Mouse (Mus musculus) large intestine, adult 2 months (tissue): Measurements from ENCODE around the gene Tmem256. TPM values are rescaled to one million over a fixed set of nuclear protein-coding genes. Genes with fewer than 3 reads are reported as not detected.

Source experiments
- DNase-seq: peaks from one replicate; pipeline ENCODE4 v3.0.0-alpha.2; 2012; ENCODE audit warnings: low read depth, low spot score
- WGBS: fragments of 180-500 bp; shearing (Covaris S2); methylation state at CpG from one replicate; pipeline ENCODE4 v1.1.7; 2018; 5-methylcytosine and 5-hydroxymethylcytosine counted together
- polyA plus RNA-seq: library from polyadenylated mRNA; depleted of rRNA; stranded (reverse); fragments of >200 nt; gene quantifications from 2 replicates; pipeline ENCODE4 v1.2.3, GENCODE M21; 2012

Tmem256 gene
- polyA plus RNA-seq, 1 experiment = 208 TPM

DNA sequence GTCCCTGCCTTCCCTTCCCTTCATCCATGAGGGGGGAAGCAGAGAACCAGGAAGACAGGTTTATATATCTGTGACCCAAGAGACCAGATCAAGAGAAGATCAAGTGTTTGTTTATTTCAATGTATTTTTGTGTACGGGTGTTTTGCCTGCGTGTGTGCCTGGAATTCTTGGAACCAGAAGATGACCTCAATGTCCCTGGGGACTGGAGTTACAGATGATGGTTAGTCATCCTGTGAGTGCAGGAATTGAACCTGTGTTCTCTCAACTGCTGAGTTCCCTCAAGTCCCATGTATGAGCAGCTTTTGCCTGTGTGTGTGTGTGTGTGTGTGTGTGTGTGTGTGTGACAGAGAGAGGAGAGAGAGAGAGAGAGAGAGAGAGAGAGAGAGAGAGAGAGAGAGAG, 30.7 kb upstream of the Tmem256 start:
- DNase-seq = no peak
- WGBS = 74% methylated on average over 2 of the region's 2 CpGs

DNA sequence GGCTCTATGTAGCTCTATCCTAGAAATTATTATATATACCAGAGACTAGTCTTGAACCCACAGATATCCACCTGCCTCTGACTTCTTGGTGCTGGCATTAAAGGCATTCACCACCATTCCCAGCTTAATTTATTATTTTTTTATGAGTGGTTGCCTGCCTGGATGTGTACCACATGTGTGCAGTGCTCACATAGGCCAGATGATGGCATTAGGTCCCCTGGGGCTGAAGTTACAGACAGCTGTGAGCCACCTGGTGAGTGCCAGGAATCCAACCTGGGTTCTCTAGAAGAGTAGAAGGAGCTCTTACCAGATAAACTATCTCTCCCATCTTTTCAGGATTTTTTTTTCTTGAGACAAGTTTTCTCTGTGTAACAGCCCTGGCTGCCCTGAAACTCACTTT, 28.0 kb upstream of the Tmem256 start:
- no peak for DNase-seq

DNA sequence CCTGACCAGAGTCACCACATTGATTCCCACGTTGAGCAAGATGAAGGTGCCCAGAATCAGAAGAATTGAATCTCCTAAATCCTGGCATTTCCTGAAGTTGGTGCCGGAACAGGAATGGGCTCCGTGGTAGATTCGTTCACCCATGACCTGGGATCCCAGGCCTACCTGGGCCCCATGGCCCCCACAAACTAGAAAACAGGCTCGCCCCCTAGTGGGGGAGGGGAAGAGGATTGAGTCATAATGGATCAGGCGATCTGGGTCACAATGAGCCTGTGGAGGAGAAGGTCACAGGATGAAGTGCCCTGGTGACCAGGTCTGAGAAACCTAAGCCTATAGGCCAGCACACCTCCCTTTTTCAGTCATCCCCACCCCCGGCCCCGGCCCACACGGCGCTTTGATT, 23.2 kb upstream of the Tmem256 start, which contains the start of gene Gm39566:
TSS of gene Gm39566 (minus strand) at position 144 of the 400 bp plus-strand sequence.
- 78% methylated on average over 10 of the region's 10 CpGs for WGBS
- DNase-seq = no peak

DNA sequence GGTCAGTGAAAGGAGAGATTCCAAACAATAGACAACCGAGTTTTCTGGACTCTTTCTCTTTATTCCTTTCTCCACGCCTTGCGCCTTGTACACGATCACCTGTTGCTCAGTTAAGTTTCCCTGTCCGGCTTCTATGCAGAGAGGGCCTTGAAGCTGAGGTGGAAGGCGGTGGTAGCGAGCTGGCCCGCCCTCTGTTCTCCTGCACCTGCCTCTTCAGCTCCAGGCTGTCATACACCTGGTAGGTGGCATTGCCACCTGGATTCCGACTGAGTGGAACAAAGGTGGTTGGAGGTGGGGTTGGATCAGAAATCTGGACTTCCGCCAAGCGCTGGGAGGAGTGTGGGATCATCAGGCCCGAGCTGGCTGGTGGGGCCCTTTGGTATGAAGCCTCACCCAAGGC, 21.8 kb upstream of the Tmem256 start:
- DNase-seq = no peak
- 37% methylated on average over 12 of the region's 12 CpGs for WGBS

DNA sequence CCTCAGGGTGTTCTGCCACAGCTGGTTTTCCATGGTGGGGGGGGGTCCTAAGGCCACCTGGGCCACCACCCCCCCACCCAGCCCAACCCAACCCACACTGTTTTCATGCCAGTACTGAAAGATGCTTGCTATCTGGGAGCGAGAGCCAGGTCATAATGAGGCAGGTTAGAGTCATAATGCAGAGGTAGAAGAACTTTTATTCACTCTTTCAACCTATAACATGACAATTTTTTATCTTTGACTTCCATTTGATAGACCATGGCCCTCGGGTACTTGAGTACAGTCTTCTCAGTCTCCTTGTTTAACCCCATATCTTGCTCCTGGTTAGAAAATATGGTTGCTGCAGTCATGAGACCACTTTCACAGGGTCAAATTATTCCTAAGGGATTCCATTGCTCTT, 19.9 kb upstream of the Tmem256 start, which contains the start of gene Spem2:
TSS of gene Spem2 (minus strand) at position 101 of the 400 bp plus-strand sequence.
- 76% methylated on average over 2 of the region's 2 CpGs for WGBS
- DNase-seq = no peak

DNA sequence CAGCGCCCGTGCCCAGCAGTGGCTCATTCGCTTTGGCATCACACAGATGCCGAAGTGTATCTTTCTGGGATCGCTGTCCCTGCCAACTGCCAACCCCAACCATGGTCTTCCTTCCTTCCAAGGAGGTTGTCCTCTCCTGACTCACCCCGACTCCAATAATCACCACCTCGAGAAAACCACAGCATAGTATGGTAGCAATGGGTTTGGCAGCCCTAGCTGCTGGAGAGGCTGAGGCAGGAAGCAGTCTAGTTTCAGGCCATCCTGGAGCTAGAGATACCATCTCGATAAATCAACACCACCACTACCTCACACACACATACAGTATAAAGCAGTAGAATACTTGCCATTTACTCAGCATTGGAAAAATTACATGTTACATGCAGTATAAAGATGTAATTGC, 19.4 kb upstream of the Tmem256 start:
- DNase-seq = no peak
- WGBS = 88% methylated on average over 8 of the region's 8 CpGs

DNA sequence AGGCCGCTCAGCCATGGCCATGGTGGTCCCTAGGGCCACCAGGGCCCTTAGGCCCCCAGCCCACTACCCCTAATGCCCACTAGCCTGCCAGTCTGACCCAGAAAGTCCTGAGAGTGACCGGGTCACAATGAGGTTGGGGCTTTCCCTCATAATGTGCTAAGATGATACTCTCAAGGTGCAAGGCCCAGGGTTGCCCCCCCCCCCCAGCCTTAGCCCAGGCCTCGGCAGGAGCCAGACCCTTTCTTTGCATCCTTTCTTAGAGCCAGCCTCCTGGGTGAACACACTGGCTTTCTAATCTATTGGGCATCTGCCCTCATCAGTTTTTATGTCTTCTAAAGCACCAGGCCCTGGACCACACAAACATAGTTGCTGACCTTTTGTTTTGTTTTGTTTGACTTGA, 16.2 kb upstream of the Tmem256 start, which contains the start of gene Spem1:
TSS of gene Spem1 (minus strand) at position 101 of the 400 bp plus-strand sequence.
- WGBS = 82% methylated on average over 3 of the region's 3 CpGs
- no peak for DNase-seq

DNA sequence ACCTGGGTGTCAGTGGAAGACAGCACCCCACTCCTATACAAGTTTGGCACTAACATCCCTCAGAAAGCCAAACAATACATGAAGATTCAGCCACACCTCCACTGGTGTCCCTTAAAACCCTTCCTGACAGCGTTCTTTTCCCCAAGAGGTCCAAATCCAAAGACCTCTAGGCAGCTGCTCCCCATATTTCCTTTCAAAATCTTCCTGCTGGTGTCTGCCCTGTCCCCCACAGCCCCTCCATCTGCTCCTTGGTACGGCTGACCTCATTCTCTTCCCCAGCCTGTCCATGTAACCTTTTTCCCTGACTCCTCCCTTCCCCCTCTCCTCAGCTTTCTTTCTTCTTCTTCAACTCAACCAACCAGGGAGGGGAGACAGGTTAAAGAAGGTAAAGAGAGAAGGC, 14.9 kb upstream of the Tmem256 start:
- WGBS = 63% methylated on average over 2 of the region's 2 CpGs
- DNase-seq = no peak

DNA sequence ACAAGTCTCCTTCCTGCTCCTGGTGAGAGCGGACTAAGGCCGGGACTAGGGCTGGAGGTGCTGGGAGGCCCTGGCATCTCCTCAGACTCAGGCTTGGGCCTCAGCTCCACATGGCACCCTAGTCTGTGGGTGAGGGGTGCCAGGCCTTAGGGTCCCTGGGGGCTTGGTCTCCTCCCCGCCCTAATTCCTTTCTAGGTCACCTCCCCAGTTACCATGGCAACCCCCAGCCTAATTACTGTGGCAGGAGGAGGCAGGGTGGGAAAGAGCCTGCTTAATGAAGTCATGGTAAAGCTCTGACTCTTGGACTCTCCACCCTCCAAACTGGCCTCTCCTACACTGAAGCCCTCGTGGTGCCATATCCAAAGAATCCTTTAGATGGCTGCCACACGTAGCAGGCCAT, 9.5 kb upstream of the Tmem256 start:
- DNase-seq = no peak
- 77% methylated on average over 5 of the region's 5 CpGs for WGBS

DNA sequence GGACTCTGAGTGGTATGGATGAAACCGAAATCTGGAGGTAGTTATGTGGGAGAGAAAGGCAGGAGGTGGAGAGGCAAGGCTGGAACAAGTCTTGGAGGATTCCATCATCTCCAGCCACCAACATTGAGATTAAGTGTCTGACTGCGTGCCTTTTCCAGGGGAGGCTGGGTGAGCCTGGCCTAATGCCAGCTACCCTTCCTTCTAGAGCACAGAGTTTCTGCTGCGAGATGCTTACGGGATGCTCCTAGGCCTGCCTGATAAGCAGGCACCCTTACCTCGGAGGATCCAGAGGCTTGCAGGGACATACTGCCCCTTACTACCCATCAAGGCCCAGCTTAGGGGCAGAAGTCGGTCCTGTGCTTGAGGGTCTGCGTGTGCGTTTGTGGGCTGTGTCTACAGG, 4.8 kb upstream of the Tmem256 start:
- 70% methylated on average over 8 of the region's 8 CpGs for WGBS

DNA sequence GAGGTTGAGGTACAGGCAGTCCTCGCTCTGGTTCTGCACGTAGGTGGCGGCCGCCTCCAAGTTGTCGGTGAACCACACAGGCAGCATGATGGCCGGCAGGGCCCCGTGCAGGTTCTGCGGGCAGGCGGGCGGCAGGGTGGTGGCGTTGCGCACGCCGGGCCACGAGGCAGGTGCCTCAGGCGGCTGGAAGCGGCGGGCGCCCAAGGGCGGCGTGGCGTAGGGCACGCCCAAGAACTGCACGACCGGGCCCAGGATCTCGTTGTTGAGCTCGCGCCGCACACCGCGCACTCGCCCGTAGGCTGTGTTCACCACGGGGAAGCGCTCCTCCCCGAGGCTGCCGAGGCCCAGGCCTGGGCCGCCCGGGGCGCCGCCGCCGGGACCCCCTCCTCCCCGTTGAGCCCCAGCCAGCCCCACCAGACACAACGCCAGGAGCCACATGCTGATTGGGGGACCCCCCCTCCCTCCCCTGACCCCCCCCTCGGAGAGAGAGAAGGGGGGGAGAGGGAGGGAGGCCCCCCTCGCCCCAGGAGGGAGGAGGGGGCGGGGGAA, 4.2 kb upstream of the Tmem256 start:
- 19% methylated on average over 46 of the region's 48 CpGs for WGBS

More for the DNA sequence above, 4.8 kb upstream of the Tmem256 start:
- DNase-seq = no peak

DNA sequence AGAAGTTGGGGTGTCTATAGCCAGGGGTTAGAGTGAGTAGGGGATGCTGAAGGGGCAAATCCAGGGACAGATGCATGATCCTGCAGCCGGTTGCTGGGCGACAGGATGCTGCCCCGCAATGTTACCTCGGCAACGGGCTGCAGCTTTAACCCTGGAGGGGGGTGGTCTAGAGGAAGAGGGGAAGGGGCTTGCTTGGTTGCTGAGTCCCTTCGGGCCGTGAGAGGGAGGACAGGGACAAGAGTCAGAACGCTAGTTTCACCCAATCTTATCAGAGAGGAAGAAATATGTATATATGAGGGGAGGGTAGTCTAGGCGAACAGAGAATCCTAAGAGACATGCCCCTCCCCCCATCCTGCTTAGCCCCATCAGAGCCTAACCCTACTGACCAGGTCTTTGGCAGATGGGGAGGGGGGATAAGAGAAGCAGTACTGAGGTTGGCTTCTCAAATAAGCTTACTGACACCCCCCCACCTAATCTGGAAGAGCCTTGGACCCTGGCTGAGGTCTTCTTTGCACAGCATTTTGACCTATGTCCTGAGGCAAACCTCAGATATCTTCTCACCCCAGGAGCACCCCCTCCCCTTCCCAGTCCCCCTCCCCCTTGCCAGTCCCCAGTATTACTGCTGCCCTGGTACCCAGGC, 2.9 kb upstream of the Tmem256 start:
- DNase-seq = no peak
- WGBS = 74% methylated on average over 9 of the region's 9 CpGs

More for the DNA sequence above, 4.2 kb upstream of the Tmem256 start:
- DNase-seq = no peak

DNA sequence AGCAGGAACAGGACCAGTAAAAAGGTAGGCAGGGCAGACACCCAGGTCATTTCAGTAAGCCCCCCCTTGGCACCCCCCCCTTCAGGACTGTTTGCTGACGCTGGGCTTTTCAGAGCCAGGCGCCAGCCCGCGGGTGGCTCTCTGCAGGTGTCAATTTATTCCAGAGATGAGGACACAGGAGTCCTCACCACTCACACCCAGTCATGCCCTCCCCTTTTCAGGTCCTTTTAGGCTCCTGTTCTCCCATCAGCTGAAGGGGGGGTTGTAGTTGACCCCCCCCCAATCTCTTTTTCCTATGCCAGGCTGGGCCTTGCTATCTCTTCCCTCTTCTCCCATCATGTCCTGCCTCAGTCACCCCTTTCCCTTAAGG, 2.4 kb upstream of the Tmem256 start:
- DNase-seq = no peak
- 22% methylated on average over 4 of the region's 4 CpGs for WGBS

DNA sequence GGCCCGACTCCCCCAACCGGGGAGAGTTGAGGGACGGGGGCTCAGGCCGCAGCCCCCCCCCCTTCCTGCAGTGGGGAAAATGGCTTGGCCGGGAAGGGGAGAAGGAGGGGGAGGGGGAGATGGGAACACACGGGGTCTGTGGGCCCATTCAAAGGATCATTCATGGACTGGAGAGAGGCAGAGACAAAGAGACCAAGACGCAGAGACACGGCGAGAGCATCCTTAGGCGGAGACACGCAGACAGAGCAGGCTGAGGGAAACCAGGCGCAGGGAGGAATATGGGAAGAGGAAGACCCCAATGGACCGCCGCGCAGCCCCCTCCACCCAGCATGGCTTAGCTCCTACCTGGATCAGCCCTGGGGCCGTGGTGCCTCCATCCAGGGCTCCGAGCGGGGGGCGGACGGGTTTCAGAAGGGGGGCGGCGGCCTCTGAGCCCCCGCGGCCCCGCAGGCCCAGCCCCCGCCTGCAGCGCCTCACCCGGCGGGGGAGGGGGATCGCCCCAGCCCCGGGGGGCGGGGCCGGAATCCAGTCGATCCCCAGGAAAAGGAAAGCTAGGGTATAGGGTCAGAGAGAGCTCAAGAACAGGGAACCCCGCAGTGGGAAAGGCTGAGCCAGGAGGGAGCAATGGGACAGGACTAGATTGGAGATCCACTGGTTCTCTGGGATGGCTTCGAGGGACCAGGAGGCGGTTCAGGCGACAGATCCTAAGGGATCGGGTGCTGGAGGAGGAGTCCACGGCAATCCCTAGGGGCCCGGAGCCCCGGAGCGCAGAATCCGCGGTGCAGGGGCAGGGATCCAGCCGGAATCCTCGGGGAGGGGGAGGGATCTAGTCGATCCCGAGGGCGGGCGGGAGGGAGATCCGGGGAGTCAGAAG, 1.4 kb upstream of the Tmem256 start:
- DNase-seq = no peak
- 5% methylated on average over 50 of the region's 52 CpGs for WGBS

DNA sequence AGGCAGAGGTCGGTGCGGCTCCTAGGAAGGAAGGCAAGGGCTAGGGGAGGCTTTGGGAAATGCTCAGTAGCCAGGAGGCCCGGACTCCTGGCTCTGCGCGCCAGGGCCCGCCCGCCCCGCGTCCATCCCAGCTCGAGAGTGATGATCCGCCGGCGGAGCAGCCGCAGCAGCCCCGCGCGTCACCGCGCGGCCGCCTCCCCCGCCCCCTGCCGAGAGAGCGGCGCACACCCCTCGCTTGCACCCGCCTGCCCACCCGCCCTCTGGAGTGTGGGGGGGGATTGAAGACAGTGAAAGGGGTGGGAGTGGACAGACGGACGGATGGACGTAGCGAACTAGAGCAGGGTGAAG, 736 bp upstream of the Tmem256 start, which contains the start of gene Nlgn2:
TSS of gene Nlgn2 (minus strand) at position 181 of the 348 bp plus-strand sequence.
- under 1% methylated on average over 32 of the region's 32 CpGs for WGBS
- DNase-seq = no peak

DNA sequence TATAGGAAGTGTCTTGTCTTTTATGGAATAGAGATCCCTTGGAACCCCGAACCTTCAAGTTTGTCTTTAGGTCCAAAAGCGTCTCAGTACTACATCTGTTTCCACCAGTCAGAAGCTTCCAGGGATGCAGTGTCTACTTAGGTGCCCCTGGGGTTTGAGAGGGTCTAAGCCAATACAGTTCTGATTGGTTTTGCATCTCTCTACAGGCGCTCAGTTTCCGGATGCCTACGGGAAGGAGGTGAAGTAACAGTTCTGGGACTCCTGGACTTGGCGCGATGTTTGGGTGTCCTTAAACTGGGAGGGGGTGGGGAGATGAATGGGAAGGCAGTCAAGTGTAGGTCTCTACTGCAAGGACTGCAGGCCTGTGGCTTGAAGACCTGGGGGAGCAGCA, 395 bp downstream of the Tmem256 start:
- under 1% methylated on average over 7 of the region's 7 CpGs for WGBS
- no peak for DNase-seq

DNA sequence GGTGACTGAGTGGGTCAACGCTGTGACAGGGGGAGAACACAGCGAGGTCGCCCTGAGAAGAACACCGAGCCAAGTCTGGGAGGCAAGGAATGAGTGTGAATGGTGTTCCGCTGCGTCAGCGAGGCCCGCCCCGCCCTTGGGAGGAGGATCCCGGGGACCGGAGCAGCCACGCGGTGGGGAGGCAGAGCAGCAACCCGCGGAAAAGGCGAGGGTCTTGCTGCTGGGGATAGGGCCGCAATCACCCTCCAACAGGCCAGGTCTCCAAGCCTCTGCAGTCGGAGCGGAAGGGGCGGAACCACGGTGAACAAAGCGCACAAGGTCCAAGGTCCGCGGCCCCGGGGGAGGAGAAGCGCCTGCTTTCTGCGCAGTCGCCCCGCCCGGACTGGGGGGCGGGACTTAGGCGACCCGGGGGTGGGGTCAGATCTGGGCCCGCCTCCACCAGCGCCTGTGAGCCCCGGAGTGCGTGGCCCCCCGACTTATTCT, 7.9 kb downstream of the Tmem256 start, which contains the start of gene Plscr3:
TSS of gene Plscr3 (plus strand) at position 179 of the 483 bp plus-strand sequence.
- under 1% methylated on average over 38 of the region's 38 CpGs for WGBS
- peak; percentile 86 for DNase-seq

DNA sequence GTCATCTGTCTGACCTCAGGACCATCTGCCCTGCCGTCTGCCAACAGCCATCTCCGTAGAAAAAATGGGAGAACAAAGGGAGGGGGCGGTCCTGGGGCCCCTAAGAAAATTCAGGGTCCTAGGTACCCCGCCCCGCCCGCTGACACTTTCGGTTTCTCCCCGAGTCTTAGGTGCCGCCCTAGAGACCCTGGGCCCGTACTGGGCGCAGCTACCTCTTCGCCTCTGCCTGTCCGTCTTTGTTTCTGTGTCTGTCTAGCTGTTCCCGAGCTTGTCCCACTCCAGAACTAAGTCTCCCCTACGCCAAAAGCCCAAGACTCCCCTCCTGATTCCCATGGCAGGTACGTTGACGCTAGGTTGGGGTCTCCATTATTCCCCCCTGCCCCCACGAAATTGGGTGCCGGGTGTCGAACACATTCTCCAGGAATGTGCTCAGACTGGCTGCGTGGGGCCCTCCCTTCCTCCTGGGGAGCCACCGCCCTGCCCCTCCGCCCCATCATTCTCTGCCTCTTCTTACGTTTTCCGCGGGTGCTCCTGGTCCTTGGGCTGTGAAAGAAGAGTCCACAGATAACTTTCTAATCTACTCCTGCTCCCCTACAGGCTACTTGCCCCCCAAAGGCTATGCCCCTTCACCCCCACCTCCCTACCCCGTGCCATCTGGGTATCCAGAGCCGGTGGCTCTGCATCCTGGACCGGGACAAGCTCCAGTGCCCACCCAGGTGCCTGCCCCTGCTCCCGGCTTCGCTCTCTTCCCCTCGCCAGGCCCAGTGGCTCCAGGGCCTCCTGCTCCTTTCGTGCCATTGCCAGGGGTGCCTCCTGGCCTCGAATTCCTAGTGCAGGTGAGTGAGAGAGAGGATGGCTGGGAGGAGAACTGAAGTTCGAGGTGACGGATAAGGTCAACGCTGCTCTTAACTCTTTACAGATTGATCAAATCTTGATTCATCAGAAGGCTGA, 8.7 kb downstream of the Tmem256 start:
- no peak for DNase-seq
- WGBS = 8% methylated on average over 37 of the region's 37 CpGs

DNA sequence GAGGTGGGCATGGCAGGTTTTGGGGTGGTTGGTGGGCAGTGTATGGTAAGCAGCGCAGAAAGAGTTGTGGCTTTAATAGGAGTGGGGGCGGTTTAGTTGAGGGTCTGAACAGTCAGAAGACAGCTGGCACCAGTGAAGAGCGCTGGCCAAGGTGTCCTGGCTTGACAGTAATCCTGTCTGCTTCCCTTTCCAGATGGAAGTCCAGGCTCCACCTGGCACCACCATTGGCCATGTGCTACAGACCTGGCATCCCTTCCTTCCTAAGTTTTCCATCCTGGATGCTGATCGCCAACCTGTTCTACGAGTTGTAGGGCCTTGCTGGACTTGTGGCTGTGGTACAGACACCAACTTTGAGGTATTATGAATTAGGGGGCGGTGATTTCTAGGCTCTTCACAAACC, 9.7 kb downstream of the Tmem256 start:
- 91% methylated on average over 6 of the region's 6 CpGs for WGBS
- DNase-seq = no peak
